Mouse (Mus musculus) stomach, postnatal 0 days (tissue): Measurements from ENCODE around the gene Lgr4. TPM values are rescaled to one million over a fixed set of nuclear protein-coding genes. Genes with fewer than 3 reads are reported as not detected.

Experiments
- ATAC-seq: fragments of 200-750 bp; cut with Nextera tagmentation; 2 replicates; pipeline ENCODE4 v1.8.0; 2017; ENCODE audit not compliant: low FRiP score, low TSS enrichment
- DNase-seq: peaks from one replicate; pipeline ENCODE4 v3.0.0-alpha.2; 2016; ENCODE audit warnings: low spot score
- H3K27ac ChIP-seq: fragments of 300-500 bp; sonication (generic); replicated peaks from 2 replicates; pipeline ENCODE4 v1.5.1; 2014; ENCODE audit warnings: mild to moderate bottlenecking, control low read depth
- H3K27me3 ChIP-seq: fragments of 300-500 bp; sonication (generic); 2 replicates; pipeline ENCODE4 v1.6.1; 2014; ENCODE audit warnings: low read length; ENCODE audit not compliant: control insufficient read depth, insufficient read depth
- H3K36me3 ChIP-seq: fragments of 300-500 bp; sonication (generic); 2 replicates; pipeline ENCODE4 v1.6.1; 2014; ENCODE audit warnings: low read length, mixed read lengths; ENCODE audit not compliant: control insufficient read depth, insufficient read depth
- H3K4me1 ChIP-seq: fragments of 300-500 bp; sonication (generic); replicated peaks from 2 replicates; pipeline ENCODE4 v1.6.1; 2014; ENCODE audit warnings: antibody characterized with exemption; ENCODE audit not compliant: control insufficient read depth, insufficient read depth
- H3K4me2 ChIP-seq: fragments of 300-500 bp; sonication (generic); replicated peaks from 2 replicates; pipeline ENCODE4 v1.6.1; 2014; ENCODE audit warnings: low read depth, mild to moderate bottlenecking, control low read depth, moderate library complexity
- H3K4me3 ChIP-seq: fragments of 300-500 bp; sonication (generic); 2 replicates; pipeline ENCODE4 v1.5.1; 2014; ENCODE audit warnings: low read depth, low read length, control low read depth
- H3K9ac ChIP-seq: fragments of 300-500 bp; sonication (generic); 2 replicates; pipeline ENCODE4 v1.6.1; 2014; ENCODE audit warnings: mild to moderate bottlenecking, low read length, control low read depth, mixed read lengths
- H3K9me3 ChIP-seq: fragments of 300-500 bp; sonication (generic); 2 replicates; pipeline ENCODE4 v1.6.1; 2016; ENCODE audit warnings: low read length; ENCODE audit not compliant: control insufficient read depth
- CTCF ChIP-seq: IDR thresholded peaks from 2 replicates; pipeline ENCODE4 v1.5.1; 2016; ENCODE audit warnings: antibody characterized with exemption, low read depth, mild to moderate bottlenecking, moderate library complexity
- EP300 ChIP-seq: optimal IDR thresholded peaks from 2 replicates; pipeline ENCODE3; 2016; ENCODE audit warnings: antibody characterized with exemption
- WGBS: fragments of 180-500 bp; shearing (Covaris S2); extraction: QIAGEN DNeasy Blood & Tissue Kit; methylation state at CpG from one replicate; pipeline ENCODE4 v1.1.7; 2014; 5-methylcytosine and 5-hydroxymethylcytosine counted together
- polyA plus RNA-seq: library from polyadenylated mRNA; unstranded; fragments of >200 nt; fragmentation: Nextera tagmentation; extraction: Ambion mirVana; gene quantifications from 2 replicates; pipeline ENCODE4 v1.2.1, GENCODE M21; 2015

Lgr4 gene
- polyA plus RNA-seq, 1 experiment from 2014 or later, result 15.0 TPM

DNA sequence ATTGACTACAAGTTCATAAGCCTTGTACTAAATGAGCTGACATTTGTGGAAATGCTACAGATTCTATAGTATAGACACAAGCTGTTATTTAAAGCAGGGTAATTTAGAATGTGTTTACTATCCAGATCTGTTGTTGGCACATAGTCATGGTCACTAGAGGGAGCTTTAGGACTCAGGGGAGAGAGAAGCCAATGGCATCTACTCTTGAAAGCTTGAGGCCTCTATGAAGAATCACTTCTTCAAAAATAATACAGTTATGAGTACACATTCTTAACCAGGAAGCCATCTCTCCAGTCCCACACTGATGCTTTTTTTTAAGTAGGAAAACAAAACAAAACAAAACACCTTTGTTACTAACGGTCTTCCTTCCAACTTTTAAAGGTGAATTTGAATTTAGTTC lies 145.7 kb downstream of the Lgr4 start:
- Histone ChIP-seq H3K27me3 (no peaks in the 10 kb centered on the region), H3K9ac (no peak overlapping the region), H3K9me3 (no peaks in the 10 kb centered on the region), H3K27ac (no peak overlapping the region), H3K36me3 (no peaks in the 10 kb centered on the region), H3K4me2 (no peak overlapping the region), H3K4me3 (no peak overlapping the region), H3K4me1 (no peaks in the 10 kb centered on the region)
- DNase-seq, result no peak
- WGBS, result 85% methylated on average over 1 of the region's 1 CpGs
- TF ChIP-seq EP300 (no peak), CTCF (peak; percentile 67)
- no peak for ATAC-seq

Other genes starting within 250 kb of the Lgr4 start
- 2.0 and 2.1 TPM in 2 replicates for gene Bdnf, start 242.9 kb upstream of the Lgr4 start, polyA plus RNA-seq
- 36.1 and 38.4 TPM in 2 replicates for gene Lin7c, start 26.8 kb upstream of the Lgr4 start, polyA plus RNA-seq
- 16.1 and 18.7 TPM in 2 replicates for gene Ccdc34, start 100.2 kb downstream of the Lgr4 start, polyA plus RNA-seq